Mouse (Mus musculus): ENCODE measurements at regions not wholly inside any gene's neighbourhood (a gene's known extent, or its start where the extent isn't known, plus 50 kb on each side); places are given as distances from the start of the nearest gene placed in this dataset.

DNA sequence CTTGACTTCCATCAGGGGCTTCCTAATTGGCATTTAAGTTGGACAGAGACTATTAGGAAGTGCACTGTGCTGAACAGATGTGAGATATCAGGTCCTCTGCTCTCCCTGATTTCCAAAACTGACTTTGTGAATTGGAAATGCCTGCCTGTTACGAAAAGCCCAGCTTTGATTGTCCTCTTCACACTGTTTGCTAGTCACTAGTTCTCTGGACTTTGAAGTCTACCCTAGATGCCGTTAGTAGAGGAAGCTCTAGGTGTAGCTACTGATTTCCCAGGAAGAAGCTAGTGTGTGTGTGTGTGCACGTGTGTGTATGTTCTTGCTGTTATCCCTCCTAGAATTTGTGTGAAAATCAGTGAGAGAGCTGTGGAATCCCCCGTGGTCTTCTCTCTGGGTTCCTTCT, 87.7 kb upstream of the Atp1b1 start:
- no peak for TF ChIP-seq CTCF (IDR thresholded peaks at IDR 0.05; ENCODE audit: low read depth)
- TF ChIP-seq EP300 (IDR thresholded peaks at IDR 0.05; ENCODE audit: low read depth), result no peak
